Mouse (Mus musculus) liver, embryonic 12.5 days (tissue): ENCODE measurements around the gene Fscn2. TPM values are rescaled to one million over a fixed set of nuclear protein-coding genes. Genes with fewer than 3 reads are reported as not detected.
A peak's percentile ranks its signal among the peaks of the same experiment; 100 is the strongest.
"Not testable (repeated sequence)": the region's sequence is repeated elsewhere in the genome, so short reads cannot be mapped to it uniquely, and the experiment has no call there.

ENCODE experiments used
- ATAC-seq: fragments of 200-750 bp; cut with Nextera tagmentation; 2 replicates; pipeline ENCODE4 v1.8.0; 2017; ENCODE audit warnings: moderate number of reproducible peaks, mild to moderate bottlenecking, moderate library complexity
- H3K27ac ChIP-seq: fragments of 300-500 bp; sonication (generic); 2 replicates; pipeline ENCODE4 v1.5.1; 2016; ENCODE audit warnings: mild to moderate bottlenecking
- H3K27me3 ChIP-seq: fragments of 300-500 bp; sonication (generic); replicated peaks from 2 replicates; pipeline ENCODE4 v1.6.1; 2016; ENCODE audit warnings: mild to moderate bottlenecking, moderate library complexity
- H3K36me3 ChIP-seq: fragments of 300-500 bp; sonication (generic); 2 replicates; pipeline ENCODE4 v1.6.1; 2016; ENCODE audit warnings: mild to moderate bottlenecking, moderate library complexity
- H3K4me1 ChIP-seq: fragments of 300-500 bp; sonication (generic); 2 replicates; pipeline ENCODE4 v1.6.1; 2016
- H3K4me2 ChIP-seq: fragments of 300-500 bp; sonication (generic); 2 replicates; pipeline ENCODE4 v1.6.1; 2016; ENCODE audit warnings: mild to moderate bottlenecking, moderate library complexity
- H3K4me3 ChIP-seq: fragments of 300-500 bp; sonication (generic); 2 replicates; pipeline ENCODE4 v1.5.1; 2016; ENCODE audit warnings: mild to moderate bottlenecking, moderate library complexity
- H3K9ac ChIP-seq: fragments of 300-500 bp; sonication (generic); 2 replicates; pipeline ENCODE4 v1.6.1; 2016; ENCODE audit warnings: mild to moderate bottlenecking, moderate library complexity
- H3K9me3 ChIP-seq: fragments of 300-500 bp; sonication (generic); replicated peaks from 2 replicates; pipeline ENCODE4 v1.6.1; 2016; ENCODE audit warnings: mild to moderate bottlenecking, moderate library complexity
- WGBS: fragments of 180-500 bp; shearing (Covaris S2); methylation state at CpG from one replicate; pipeline ENCODE4 v1.1.7; 2016; ENCODE audit not compliant: insufficient replicate concordance; 5-methylcytosine and 5-hydroxymethylcytosine counted together
- microRNA-seq: library from miRNA; unstranded; fragments of <30 nt; microRNA quantifications from one replicate; pipeline ENCODE4, GENCODE M21; 2017
- polyA plus RNA-seq: library from polyadenylated mRNA; unstranded; fragments of >200 nt; fragmentation: Nextera tagmentation; extraction: Ambion mirVana; gene quantifications from 2 replicates; pipeline ENCODE4 v1.2.1, GENCODE M21; 2016

Gene Fscn2
- polyA plus RNA-seq, 1 experiment from 2014 or later: 0.18 TPM

DNA sequence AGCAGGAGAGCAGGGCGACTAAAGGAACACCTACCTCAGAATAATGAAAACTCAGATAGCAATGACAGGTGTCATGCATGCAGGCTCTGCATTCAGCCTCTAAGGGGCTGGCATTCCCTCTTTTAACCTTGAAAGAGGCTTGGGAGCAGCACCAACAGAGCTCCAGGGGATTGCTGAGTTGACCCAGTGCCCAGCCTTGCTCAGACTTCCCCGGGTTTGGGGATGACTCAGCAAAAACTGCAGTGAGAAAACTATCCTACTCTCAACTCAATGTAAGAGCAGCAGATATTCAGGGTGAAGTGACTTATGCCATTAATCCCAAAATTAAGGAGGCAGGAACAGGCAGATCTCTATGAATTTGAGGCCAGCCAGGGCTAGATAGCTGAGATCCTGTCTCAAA is 25.8 kb downstream of the Fscn2 start:
- Histone ChIP-seq H3K27me3 (no peaks in the 10 kb centered on the region), H3K27ac (peak overlapping the region; percentile 67), H3K9ac (peak overlapping the region; percentile 24; the same call in 1 of the 2 replicates), H3K36me3 (peaks cover 86% of the 10 kb centered on the region), H3K9me3 (no peaks in the 10 kb centered on the region), H3K4me2 (no peak overlapping the region), H3K4me1 (peaks cover 10% of the 10 kb centered on the region), H3K4me3 (no peak overlapping the region)
- ATAC-seq: peak; percentile 51; the same call in 1 of the 2 replicates
- WGBS: 50% methylated on average over 2 of the region's 2 CpGs

GRCm38 (mm10) chr11:120388580-120388979 is 27.2 kb downstream of the Fscn2 start:
- no peaks in the 10 kb centered on the region for H3K27me3 ChIP-seq
- no peak overlapping the region for H3K27ac ChIP-seq
- H3K36me3 ChIP-seq: peaks cover 86% of the 10 kb centered on the region
- no peak overlapping the region for H3K4me2 ChIP-seq
- 88% methylated on average over 9 of the region's 9 CpGs for WGBS
- H3K9ac ChIP-seq: no peak overlapping the region
- peaks cover 10% of the 10 kb centered on the region for H3K4me1 ChIP-seq
- ATAC-seq: no peak
- H3K9me3 ChIP-seq: no peaks in the 10 kb centered on the region
- no peak overlapping the region for H3K4me3 ChIP-seq

GRCm38 (mm10) chr11:120395661-120396060 is 34.3 kb downstream of the Fscn2 start:
- no peaks in the 10 kb centered on the region for H3K9me3 ChIP-seq
- H3K36me3 ChIP-seq: peaks cover 91% of the 10 kb centered on the region
- H3K4me2 ChIP-seq: no peak overlapping the region
- no peak for ATAC-seq
- H3K4me1 ChIP-seq: peaks cover 27% of the 10 kb centered on the region
- H3K27ac ChIP-seq: no peak overlapping the region
- H3K4me3 ChIP-seq: no peak overlapping the region
- 79% methylated on average over 4 of the region's 4 CpGs for WGBS
- H3K27me3 ChIP-seq: no peaks in the 10 kb centered on the region
- H3K9ac ChIP-seq: no peak overlapping the region

DNA sequence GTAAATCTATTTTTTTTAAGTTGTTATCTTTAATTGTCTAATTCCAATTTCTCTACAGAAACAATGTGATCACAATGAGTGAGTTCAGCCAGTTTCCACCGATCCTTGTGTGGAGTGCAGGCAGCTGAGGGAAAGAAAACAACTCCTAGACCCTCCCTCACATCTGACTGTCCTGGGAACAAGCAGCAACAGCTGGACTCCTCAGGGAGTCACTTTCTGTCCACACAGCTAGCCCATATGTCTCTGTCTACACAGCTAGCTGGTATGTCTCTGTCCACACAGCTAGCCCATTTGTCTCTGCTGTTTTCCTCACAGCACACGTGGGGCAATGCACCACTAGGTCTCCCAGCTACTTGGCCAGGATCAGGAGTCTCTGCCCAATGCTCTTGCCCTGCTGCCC is 36.3 kb downstream of the Fscn2 start:
- H3K4me3 ChIP-seq: no peak overlapping the region
- no peak overlapping the region for H3K9ac ChIP-seq
- H3K9me3 ChIP-seq: no peaks in the 10 kb centered on the region
- ATAC-seq: no peak
- 72% methylated on average over 2 of the region's 2 CpGs for WGBS
- H3K4me1 ChIP-seq: peaks cover 33% of the 10 kb centered on the region
- H3K4me2 ChIP-seq: no peak overlapping the region
- no peaks in the 10 kb centered on the region for H3K27me3 ChIP-seq
- peaks cover 96% of the 10 kb centered on the region for H3K36me3 ChIP-seq
- no peak overlapping the region for H3K27ac ChIP-seq

DNA sequence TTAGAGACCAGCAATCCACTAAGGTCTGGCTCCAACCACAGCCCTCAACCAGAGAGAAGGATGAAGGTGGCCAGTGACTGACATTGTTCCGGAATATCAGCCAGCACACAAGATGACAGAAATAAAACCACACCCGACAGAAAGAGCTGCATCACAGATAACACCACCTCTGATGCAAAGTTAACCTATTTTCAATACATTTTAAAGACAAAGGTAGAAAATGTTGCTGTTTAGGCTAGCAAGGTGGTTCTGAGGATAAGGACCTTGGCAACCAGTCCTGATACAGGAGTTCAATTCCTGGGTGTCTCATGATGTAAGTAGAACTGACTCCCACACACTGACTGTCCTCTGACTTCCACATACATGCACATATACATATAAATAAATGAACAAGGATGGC is 38.0 kb downstream of the Fscn2 start:
- H3K27me3 ChIP-seq: no peaks in the 10 kb centered on the region
- peaks cover 33% of the 10 kb centered on the region for H3K4me1 ChIP-seq
- H3K4me3 ChIP-seq: no peak overlapping the region
- ATAC-seq: peak; percentile 76
- H3K36me3 ChIP-seq: peaks cover 96% of the 10 kb centered on the region
- peak overlapping the region; percentile 65 for H3K27ac ChIP-seq
- peak overlapping the region; percentile 28 for H3K4me2 ChIP-seq
- 31% methylated on average over 2 of the region's 2 CpGs for WGBS
- no peaks in the 10 kb centered on the region for H3K9me3 ChIP-seq
- 0 out of 2 replicates have a peak overlapping the region, but pooled peaks have one; percentile 18 for H3K9ac ChIP-seq

DNA sequence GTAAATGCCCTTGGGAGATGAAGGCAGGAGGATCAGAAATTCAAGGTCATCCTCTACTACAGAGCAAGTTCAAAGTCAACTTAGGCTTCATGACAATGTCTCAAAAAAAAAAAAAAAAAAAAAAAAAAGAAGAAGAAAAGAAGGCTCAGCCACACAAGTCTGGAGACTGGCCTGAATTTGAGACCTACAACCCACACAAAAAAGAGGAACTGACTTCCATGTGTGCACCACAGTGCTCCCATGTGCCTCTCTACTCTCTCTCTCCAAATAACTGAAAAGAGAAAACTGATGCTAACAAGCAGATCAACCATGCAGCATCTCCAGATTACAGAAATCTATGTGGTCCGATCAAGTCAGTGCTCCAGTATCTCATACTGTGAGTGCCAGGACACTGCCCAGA is 43.5 kb downstream of the Fscn2 start:
- no peaks in the 10 kb centered on the region for H3K9me3 ChIP-seq

GRCm38 (mm10) chr11:120405867-120406266 is 44.5 kb downstream of the Fscn2 start:
- H3K36me3 ChIP-seq: peaks cover 100% of the 10 kb centered on the region
- peak overlapping the region; percentile 68 for H3K27ac ChIP-seq
- no peaks in the 10 kb centered on the region for H3K9me3 ChIP-seq
- H3K4me2 ChIP-seq: peak overlapping the region; percentile 32
- H3K4me3 ChIP-seq: no peak overlapping the region
- 14% methylated on average over 3 of the region's 3 CpGs for WGBS
- no peaks in the 10 kb centered on the region for H3K27me3 ChIP-seq
- H3K9ac ChIP-seq: peak overlapping the region; percentile 17; the same call in 1 of the 2 replicates
- peaks cover 46% of the 10 kb centered on the region for H3K4me1 ChIP-seq
- peak; percentile 96 for ATAC-seq

More for the DNA sequence above, 43.5 kb downstream of the Fscn2 start:
- no peak overlapping the region for H3K9ac ChIP-seq
- no peak overlapping the region for H3K4me2 ChIP-seq
- no peak overlapping the region for H3K4me3 ChIP-seq
- no peaks in the 10 kb centered on the region for H3K27me3 ChIP-seq
- WGBS: 71% methylated on average over 1 of the region's 1 CpGs
- peak overlapping the region; percentile 43; the same call in 1 of the 2 replicates for H3K27ac ChIP-seq
- ATAC-seq: no peak
- H3K4me1 ChIP-seq: peaks cover 55% of the 10 kb centered on the region
- H3K36me3 ChIP-seq: peaks cover 100% of the 10 kb centered on the region

GRCm38 (mm10) chr11:120406445-120406844 is 45.1 kb downstream of the Fscn2 start:
- no peaks in the 10 kb centered on the region for H3K27me3 ChIP-seq
- peak overlapping the region; percentile 32; the same call in 1 of the 2 replicates for H3K4me2 ChIP-seq
- ATAC-seq: no peak
- H3K9me3 ChIP-seq: no peaks in the 10 kb centered on the region
- H3K4me3 ChIP-seq: no peak overlapping the region
- H3K36me3 ChIP-seq: peaks cover 100% of the 10 kb centered on the region
- 50% methylated on average over 1 of the region's 1 CpGs for whole genome bisulfite sequencing
- no peak overlapping the region for H3K9ac ChIP-seq
- peak overlapping the region; percentile 68; the same call in 1 of the 2 replicates for H3K27ac ChIP-seq
- H3K4me1 ChIP-seq: peaks cover 40% of the 10 kb centered on the region

DNA sequence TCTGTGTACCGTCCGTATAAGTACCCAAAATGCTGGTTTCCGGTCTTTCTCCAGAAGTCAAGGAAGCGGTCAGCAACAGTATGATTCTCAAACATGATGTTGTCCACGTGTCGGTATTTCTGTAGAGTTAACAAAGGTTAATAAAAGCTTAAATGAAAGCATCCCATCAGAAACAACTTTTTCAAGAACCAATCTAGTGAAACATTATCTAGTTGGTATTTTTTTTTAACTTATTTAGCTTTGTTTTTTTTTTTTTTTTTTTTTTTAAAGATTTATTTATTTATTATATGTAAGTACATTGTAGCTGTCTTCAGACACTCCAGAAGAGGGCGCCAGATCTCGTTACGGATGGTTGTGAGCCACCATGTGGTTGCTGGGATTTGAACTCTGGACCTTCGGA is 52.3 kb downstream of the Fscn2 start:
- not testable (repeated sequence) for H3K4me3 ChIP-seq, H3K9ac ChIP-seq, H3K4me1 ChIP-seq, H3K4me2 ChIP-seq, H3K27me3 ChIP-seq, H3K9me3 ChIP-seq, ATAC-seq, H3K27ac ChIP-seq
- 92% methylated on average over 7 of the region's 10 CpGs for WGBS
- peaks cover 98% of the 10 kb centered on the region for H3K36me3 ChIP-seq

Small RNA genes within 50 kb of the gene (microRNA-seq; reads per million reads assigned to microRNA genes)
- not detected for gene Gm23419
- 3.9 reads per million, percentile 5 among the genes with 10 or more reads in this experiment for gene Mir6935

Other genes with a start within 250 kb of the Fscn2 start
- 54.9 and 55.2 TPM in 2 replicates for gene Slc38a10, start 210.2 kb upstream of the Fscn2 start, polyA plus RNA-seq
- gene Bahcc1, start 128.6 kb upstream of the Fscn2 start, polyA plus RNA-seq: 3.0 and 3.5 TPM in 2 replicates
- gene Actg1, start 13.0 kb upstream of the Fscn2 start, polyA plus RNA-seq: 952 and 1,008 TPM in 2 replicates
- gene Faap100, start 17.2 kb downstream of the Fscn2 start, polyA plus RNA-seq: 12.8 and 13.1 TPM in 2 replicates
- gene Nploc4, start 76.2 kb downstream of the Fscn2 start, polyA plus RNA-seq: 44.9 and 46.3 TPM in 2 replicates
- not detected in 2 replicates for gene Tspan10, start 81.1 kb downstream of the Fscn2 start, polyA plus RNA-seq
- 0.13 and 0.25 TPM in 2 replicates for gene Pde6g, start 92.0 kb downstream of the Fscn2 start, polyA plus RNA-seq
- 8.1 and 9.6 TPM in 2 replicates for gene Oxld1, start 96.5 kb downstream of the Fscn2 start, polyA plus RNA-seq
- gene Ccdc137, start 96.6 kb downstream of the Fscn2 start, polyA plus RNA-seq: 31.3 and 32.3 TPM in 2 replicates
- gene Arl16, start 106.1 kb downstream of the Fscn2 start, polyA plus RNA-seq: 22.3 and 24.2 TPM in 2 replicates
- 161 and 166 TPM in 2 replicates for gene Mrpl12, start 123.1 kb downstream of the Fscn2 start, polyA plus RNA-seq
- 47.0 and 54.9 TPM in 2 replicates for gene Slc25a10, start 130.3 kb downstream of the Fscn2 start, polyA plus RNA-seq
- gene Gcgr, start 169.2 kb downstream of the Fscn2 start, polyA plus RNA-seq: 8.5 and 9.6 TPM in 2 replicates
- 60.4 and 61.8 TPM in 2 replicates for gene Mcrip1, start 188.2 kb downstream of the Fscn2 start, polyA plus RNA-seq
- not detected in 2 replicates for gene Ppp1r27, start 189.6 kb downstream of the Fscn2 start, polyA plus RNA-seq
- gene P4hb, start 211.7 kb downstream of the Fscn2 start, polyA plus RNA-seq: 443 and 468 TPM in 2 replicates
- 337 and 356 TPM in 2 replicates for gene Arhgdia, start 220.1 kb downstream of the Fscn2 start, polyA plus RNA-seq
- 542 and 545 TPM in 2 replicates for gene Alyref, start 236.8 kb downstream of the Fscn2 start, polyA plus RNA-seq
- 118 and 120 TPM in 2 replicates for gene Anapc11, start 236.9 kb downstream of the Fscn2 start, polyA plus RNA-seq
- gene Npb, start 246.9 kb downstream of the Fscn2 start, polyA plus RNA-seq: 5.0 and 6.6 TPM in 2 replicates